Mouse (Mus musculus) adrenal gland, postnatal 25 days (tissue): Measurements from ENCODE around the gene Dcxr. TPM values are rescaled to one million over a fixed set of nuclear protein-coding genes. Genes with fewer than 3 reads are reported as not detected.
"Not testable (repeated sequence)": the region's sequence is repeated elsewhere in the genome, so short reads cannot be mapped to it uniquely, and the experiment has no call there.

Experiments used
- DNase-seq: peaks from one replicate; pipeline ENCODE4 v3.0.0; 2021; ENCODE audit warnings: mixed read lengths
- total RNA-seq: library from RNA; stranded (reverse); gene quantifications from 2 replicates; pipeline ENCODE4 v1.2.3, GENCODE M21; 2021

Dcxr gene
- total RNA-seq, 1 experiment from 2014 or later, result 82.3 TPM

- not testable (repeated sequence) for DNase-seq
These were observed 2.5 kb upstream of the Dcxr start for GRCm38 (mm10) chr11:120729432-120730050.

- no peak for DNase-seq
These were observed 1.6 kb upstream of the Dcxr start for GRCm38 (mm10) chr11:120728530-120729240.

GRCm38 (mm10) chr11:120727564-120727963 lies 483 bp upstream of the Dcxr start:
- no peak for DNase-seq

- no peak for DNase-seq
These were observed 575 bp downstream of the Dcxr start for GRCm38 (mm10) chr11:120726243-120727168.

GRCm38 (mm10) chr11:120723509-120723908 lies 3.6 kb downstream of the Dcxr start:
- DNase-seq, result no peak

- DNase-seq, result no peak
These were observed 4.2 kb downstream of the Dcxr start for GRCm38 (mm10) chr11:120722761-120723382.

- no peak for DNase-seq
These were observed 4.9 kb downstream of the Dcxr start for GRCm38 (mm10) chr11:120722067-120722630.

- DNase-seq, result peak; percentile 78
These were observed 5.7 kb downstream of the Dcxr start, which contains the start of gene Rac3 for GRCm38 (mm10) chr11:120721124-120722066. Gene Rac3 (plus strand): TSS chr11:120721470.

- DNase-seq, result peak; percentile 93
These were observed 6.6 kb downstream of the Dcxr start for GRCm38 (mm10) chr11:120720450-120720849.

- DNase-seq, result no peak
These were observed 7.2 kb downstream of the Dcxr start for GRCm38 (mm10) chr11:120719841-120720376.

- DNase-seq, result no peak
These were observed 7.8 kb downstream of the Dcxr start for GRCm38 (mm10) chr11:120719242-120719641.

GRCm38 (mm10) chr11:120715131-120715530 lies 11.9 kb downstream of the Dcxr start:
- no peak for DNase-seq

GRCm38 (mm10) chr11:120714546-120714945 lies 12.5 kb downstream of the Dcxr start:
- DNase-seq, result no peak

- DNase-seq, result peak; percentile 93
These were observed 13.2 kb downstream of the Dcxr start, which contains the start of the genes Cenpx and Lrrc45 for GRCm38 (mm10) chr11:120713580-120714518. Gene Cenpx (minus strand): TSS chr11:120713738. Gene Lrrc45 (plus strand): TSS chr11:120713925.

GRCm38 (mm10) chr11:120712771-120713568 lies 14.1 kb downstream of the Dcxr start:
- peak; percentile 74 for DNase-seq

- DNase-seq, result no peak
These were observed 15.0 kb downstream of the Dcxr start for GRCm38 (mm10) chr11:120711980-120712604.

- no peak for DNase-seq
These were observed 16.4 kb downstream of the Dcxr start for GRCm38 (mm10) chr11:120710672-120711071.

GRCm38 (mm10) chr11:120709551-120709950 lies 17.5 kb downstream of the Dcxr start:
- DNase-seq, result no peak
